ENCODE assay signal across 8 mouse cellular contexts in genomic region chr1:86359798-86360179, GRCm38 (mm10). TPM values are rescaled to one million over a fixed set of nuclear protein-coding genes. Genes with fewer than 3 reads are reported as not detected.
A peak's percentile ranks its signal among the peaks of the same experiment; 100 is the strongest.
DNase-seq lines count a peak whose midpoint lies in the region; ATAC-seq and TF ChIP-seq lines count a peak whose summit lies in the region.

No protein-coding gene starts in this region.

- CTCF ChIA-PET in Patski (lab: Charles Lee) = interaction anchor here (1.1 kb wide), 1 partner anchor 12 kb away, joined by 4 read pairs; no protein-coding TSS in a partner anchor

- H3K9me3 ChIP-seq in heart, postnatal 0 days (replicated peaks; ENCODE audit: control insufficient read depth, low read length) = no peaks in the 10 kb centered on the region
- H3K9me3 ChIP-seq in hindbrain, embryonic 11.5 days (ENCODE audit: control insufficient read depth, low read length) = no peaks in the 10 kb centered on the region

- H3K27ac ChIP-seq in heart, postnatal 0 days (ENCODE audit: low read depth) = peak overlapping the region; percentile 80
- peak overlapping the region; percentile 37; the same call in 1 of the 2 replicates for H3K27ac ChIP-seq in hindbrain, embryonic 11.5 days (ENCODE audit: low read depth, low read length)

- no peak for TF ChIP-seq CTCF in heart, postnatal 0 days (IDR thresholded peaks at IDR 0.05; ENCODE audit: low read depth)
- TF ChIP-seq CTCF in Patski (IDR thresholded peaks at IDR 0.05) = no peak

- no peak for TF ChIP-seq EP300 in heart, postnatal 0 days (IDR thresholded peaks at IDR 0.05; ENCODE audit: low read depth)

- peaks cover 26% of the 10 kb centered on the region for H3K36me3 ChIP-seq in heart, postnatal 0 days (replicated peaks; ENCODE audit: control insufficient read depth, insufficient read depth, low read length)
- H3K36me3 ChIP-seq in hindbrain, embryonic 11.5 days (ENCODE audit: control insufficient read depth, insufficient read depth, low read length) = peaks cover 9% of the 10 kb centered on the region

- peaks cover 11% of the 10 kb centered on the region for H3K4me1 ChIP-seq in heart, postnatal 0 days (ENCODE audit: control insufficient read depth, insufficient read depth)
- peaks cover 2% of the 10 kb centered on the region; the same call in 1 of the 2 replicates for H3K4me1 ChIP-seq in hindbrain, embryonic 11.5 days (replicated peaks; ENCODE audit: control insufficient read depth, insufficient read depth, low read length)

- no peaks in the 10 kb centered on the region for H3K27me3 ChIP-seq in heart, postnatal 0 days (ENCODE audit: control insufficient read depth, insufficient read depth, low read length)
- H3K27me3 ChIP-seq in Patski = no peaks in the 10 kb centered on the region
- no peaks in the 10 kb centered on the region for H3K27me3 ChIP-seq in hindbrain, embryonic 11.5 days (ENCODE audit: control insufficient read depth, insufficient read depth, low read length)

- under 1% methylated on average over 26 of the region's 26 CpGs for WGBS in heart, postnatal 0 days
- WGBS in hindbrain, embryonic 11.5 days = under 1% methylated on average over 26 of the region's 26 CpGs

- ATAC-seq in heart, postnatal 0 days (ENCODE audit: insufficient read depth, low read depth) = peak; percentile 7
- ATAC-seq in Patski = peak; percentile 24
- ATAC-seq in hindbrain, embryonic 11.5 days (ENCODE audit: low FRiP score) = no peak
- ATAC-seq in megakaryocyte, adult 5-6 weeks (ENCODE audit: poor library complexity, severe bottlenecking) = peak; percentile 36

- in situ Hi-C loops in Patski (cut with MboI; ENCODE audit: low pct_unique_long_range_greater_than_20kb) = no loop called here

- H3K4me3 ChIP-seq in heart, postnatal 0 days (ENCODE audit: low read depth, low read length) = peak overlapping the region; percentile 82
- H3K4me3 ChIP-seq in hindbrain, embryonic 11.5 days (ENCODE audit: low read depth, low read length) = peak overlapping the region; percentile 95

- POLR2A ChIA-PET in Patski (lab: Charles Lee) = interaction anchor here (0.6 to 1.1 kb wide), 2 partner anchors 19 to 178 kb away, joined by 3 to 4 read pairs; no protein-coding TSS in a partner anchor

- no peak for DNase-seq in heart, postnatal 0 days (ENCODE audit: low spot score)
- no peak for DNase-seq in heart, postnatal 36 days
- no peak for DNase-seq in Patski (ENCODE audit: low read depth, low spot score)
- DNase-seq in hindbrain, embryonic 11.5 days (ENCODE audit: low spot score) = no peak
- no peak for DNase-seq in right cerebral cortex, adult 2 months (ENCODE audit: low spot score in 2 of 2)
- DNase-seq in urinary bladder, adult 18-20 months (ENCODE audit: low spot score in 2 of 2) = no peak
- DNase-seq in gastrocnemius, postnatal 36 days = no peak

- intact Hi-C loops in heart, postnatal 36 days (cut with DNase I) = loop anchor here (5.0 kb wide), 1 partner anchor 173 kb away; no protein-coding TSS in a partner anchor
- intact Hi-C loops in gastrocnemius, postnatal 36 days (cut with DNase I) = no loop called here

- peak overlapping the region; percentile 81 for H3K9ac ChIP-seq in heart, postnatal 0 days (replicated peaks; ENCODE audit: low read depth, low read length)
- peak overlapping the region; percentile 77 for H3K9ac ChIP-seq in hindbrain, embryonic 11.5 days (ENCODE audit: low read depth, low read length)

- H3K4me2 ChIP-seq in heart, postnatal 0 days (ENCODE audit: low read depth, low read length) = peak overlapping the region; percentile 83
- peak overlapping the region; percentile 57 for H3K4me2 ChIP-seq in hindbrain, embryonic 11.5 days (replicated peaks; ENCODE audit: low read depth, low read length)

RNA-seq across cellular contexts. Expression of gene Ncl, which starts 0.6 kb away (rescaled TPM):
- total RNA-seq in heart, postnatal 0 days (2014; rRNA removed; ENCODE audit: low replicate concordance) = 11.2 and 31.7 TPM in 2 replicates
- polyA plus RNA-seq in heart, postnatal 0 days (2015; fragmentation: Nextera tagmentation; extraction: Ambion mirVana) = 153 and 174 TPM in 2 replicates
- 100 to 1,000 TPM; 109 to 127 TPM for total RNA-seq in heart, postnatal 36 days (2021)
- 419 TPM for polyA plus RNA-seq in Patski (2021)
- 342 and 368 TPM in 2 replicates for polyA plus RNA-seq in hindbrain, embryonic 11.5 days (2014; fragmentation: Nextera tagmentation; extraction: Ambion mirVana)
- total RNA-seq in megakaryocyte, adult 5-6 weeks (2015) = 150 and 167 TPM in 2 replicates
- total RNA-seq in megakaryocyte, adult 5-6 weeks (2017) = 156 and 194 TPM in 2 replicates
- total RNA-seq in gastrocnemius, postnatal 36 days (2021) = 100 to 1,000 TPM in 1 of 2 experiments, 10 to 100 TPM in 1; 79.3 to 101 TPM

RNA-seq across cellular contexts. Expression of gene B3gnt7, which starts 57.2 kb away (rescaled TPM):
- total RNA-seq in heart, postnatal 0 days (2014; rRNA removed; ENCODE audit: low replicate concordance) = 0.69 and 1.4 TPM in 2 replicates
- polyA plus RNA-seq in heart, postnatal 0 days (2015; fragmentation: Nextera tagmentation; extraction: Ambion mirVana) = 0.49 and 0.71 TPM in 2 replicates
- under 1 TPM; 0.30 to 0.42 TPM for total RNA-seq in heart, postnatal 36 days (2021)
- polyA plus RNA-seq in Patski (2021) = 0.14 TPM
- polyA plus RNA-seq in hindbrain, embryonic 11.5 days (2014; fragmentation: Nextera tagmentation; extraction: Ambion mirVana) = 2.8 and 2.9 TPM in 2 replicates
- 0.27 and 0.36 TPM in 2 replicates for total RNA-seq in megakaryocyte, adult 5-6 weeks (2015)
- not detected in 2 replicates for total RNA-seq in megakaryocyte, adult 5-6 weeks (2017)
- not detected for total RNA-seq in gastrocnemius, postnatal 36 days (2021)
